Mouse (Mus musculus) regulatory T cell (primary cell): ENCODE measurements around the gene Myl9.
"Not testable (repeated sequence)": the region's sequence is repeated elsewhere in the genome, so short reads cannot be mapped to it uniquely, and the experiment has no call there.

ENCODE experiments used
- in situ Hi-C: fragments of 300-600 bp; cut with MboI, MseI; formaldehyde crosslinking; loops from one replicate; pipeline ENCODE4 v1.15.1; 2025; ENCODE audit warnings: high pct_unique_total_duplicates

Gene Myl9

DNA sequence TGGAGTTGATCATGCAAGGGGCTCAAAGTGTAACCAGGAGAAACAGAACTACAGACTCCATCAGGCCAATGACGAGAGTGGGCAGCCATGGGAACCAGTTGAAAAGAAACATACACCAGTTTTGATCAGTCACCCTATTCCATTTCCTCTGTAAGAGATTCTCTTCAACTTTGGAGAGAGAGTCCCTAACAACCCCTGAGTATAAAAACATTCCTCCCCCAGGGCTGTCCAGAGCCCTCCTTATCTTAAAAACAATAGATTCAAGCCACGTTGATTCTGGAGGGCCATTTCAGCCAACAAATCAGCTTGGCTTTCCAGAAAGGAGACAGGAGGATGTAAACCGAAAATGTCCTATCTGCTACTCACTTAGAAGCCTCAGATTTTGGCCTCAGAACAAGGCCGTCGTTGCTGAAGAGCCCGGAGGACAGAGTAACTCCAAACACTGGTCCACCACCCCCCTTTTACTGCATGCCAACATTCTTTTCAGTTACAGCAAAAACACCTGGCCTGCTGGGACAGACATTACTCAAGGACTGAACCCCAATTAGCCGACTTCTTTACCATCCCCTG lies 8.9 kb downstream of the Myl9 start:
- in situ Hi-C loops: no loop called here

DNA sequence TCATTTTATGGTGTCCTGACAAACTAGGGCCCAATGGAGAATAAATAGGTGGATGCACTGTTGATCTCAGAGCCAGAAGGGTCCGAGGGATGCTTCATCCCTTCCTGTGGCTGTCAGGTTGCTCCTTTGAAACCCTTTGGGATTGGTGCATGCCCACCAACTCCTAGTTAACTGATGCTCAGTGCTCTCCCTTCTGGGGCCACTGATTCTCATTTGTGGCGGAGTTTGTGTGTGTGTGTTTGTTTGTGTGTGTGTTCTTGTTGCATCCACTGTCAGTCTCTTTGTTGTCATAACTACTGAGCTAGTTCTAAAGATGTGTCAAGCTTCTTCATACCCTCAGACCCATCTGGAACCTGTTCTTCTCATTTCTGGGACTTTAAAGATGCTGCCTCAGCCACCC lies 9.7 kb downstream of the Myl9 start:
- in situ Hi-C loops: loop anchor here (5.0 kb wide), 1 partner anchor 37 kb away; no protein-coding TSS in a partner anchor

DNA sequence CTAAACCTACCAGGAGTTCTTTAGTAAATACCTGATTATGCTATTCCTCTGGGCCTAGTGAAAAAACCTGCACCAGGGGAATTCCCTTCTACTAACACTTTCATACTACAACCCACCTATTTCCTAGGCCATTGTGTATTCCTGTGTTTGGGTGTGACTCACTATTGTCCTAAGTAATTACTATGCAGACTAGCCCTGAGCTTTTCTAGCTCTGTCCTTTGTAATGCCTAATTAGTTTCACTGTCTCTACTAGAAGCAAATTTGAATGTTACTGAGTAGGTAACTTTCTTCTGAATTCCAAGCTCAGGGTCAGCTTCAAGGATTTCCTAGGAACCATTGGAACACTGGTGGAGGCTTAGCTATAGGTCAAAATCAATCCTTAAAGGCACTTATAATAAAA lies 11.1 kb downstream of the Myl9 start:
- in situ Hi-C loops: loop anchor here (5.0 kb wide), 1 partner anchor 36 kb away; no protein-coding TSS in a partner anchor

DNA sequence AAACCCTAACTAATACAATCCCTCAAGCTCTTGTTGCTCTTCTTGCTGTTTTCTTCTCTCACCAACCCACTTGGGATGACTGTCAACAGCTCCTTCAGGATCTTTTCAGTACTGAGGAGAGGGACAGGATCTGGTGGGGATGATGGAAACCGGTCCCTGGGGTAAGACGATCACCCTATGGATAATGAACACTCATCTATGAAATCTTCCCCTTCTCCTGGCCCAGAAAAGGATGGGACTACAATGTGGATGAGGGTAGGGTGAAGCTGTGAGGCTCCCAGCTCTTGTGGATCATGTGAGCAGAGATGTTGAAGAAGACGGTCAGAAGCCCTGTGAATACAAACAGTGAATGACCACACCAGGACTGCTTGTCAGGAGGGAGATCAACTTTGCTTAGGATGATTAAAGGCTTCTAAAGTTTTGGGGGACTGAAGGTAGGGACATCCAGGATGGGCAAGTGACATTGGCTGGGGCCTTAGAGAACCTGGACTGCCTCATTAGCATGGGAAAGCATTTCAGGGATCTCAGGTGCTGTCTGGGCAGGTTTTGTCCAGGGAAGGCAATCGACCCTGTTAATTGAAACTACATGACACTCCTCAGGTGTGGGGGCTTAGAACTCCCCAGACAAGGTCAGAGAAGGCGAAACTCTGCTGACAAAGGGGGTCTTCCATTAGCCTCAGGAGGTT lies 12.0 kb downstream of the Myl9 start:
- in situ Hi-C loops: loop anchor here (5.0 kb wide), 1 partner anchor 35 kb away; no protein-coding TSS in a partner anchor

DNA sequence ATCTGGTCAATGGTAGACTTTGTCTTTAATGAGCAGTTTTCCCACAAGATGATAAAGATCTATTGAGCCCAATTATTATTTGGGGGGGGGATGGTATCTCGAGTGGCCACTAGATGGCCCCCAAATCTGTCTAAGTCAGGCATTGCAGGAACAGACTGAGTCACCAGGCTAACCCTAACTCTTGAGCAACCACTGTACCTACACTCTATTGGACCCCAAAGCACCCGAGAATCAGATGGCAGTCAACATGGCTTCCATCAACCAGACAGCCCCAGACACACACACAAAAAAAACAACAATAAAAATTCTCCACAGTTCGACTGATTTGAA lies 12.5 kb downstream of the Myl9 start:
- in situ Hi-C loops: loop anchor here (5.0 kb wide), 1 partner anchor 35 kb away; no protein-coding TSS in a partner anchor

DNA sequence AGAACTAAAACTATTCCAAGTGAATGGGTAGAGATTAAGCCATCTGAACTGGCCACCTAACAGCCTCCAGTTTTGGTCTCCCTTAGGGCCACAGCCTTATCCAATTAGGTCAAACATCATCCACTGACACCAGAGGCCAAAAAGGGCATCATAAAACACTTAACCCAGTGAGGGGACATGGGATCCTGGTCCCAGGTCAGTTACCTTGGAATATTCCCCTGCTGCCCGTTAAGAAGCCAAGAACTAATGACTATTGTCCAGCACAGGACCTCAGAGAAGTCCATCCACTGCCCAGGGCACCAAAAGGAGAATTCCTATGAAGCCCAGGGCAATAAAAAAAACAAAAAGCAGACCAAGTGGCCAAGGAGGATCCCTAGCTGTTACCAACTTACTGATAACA lies 13.6 kb downstream of the Myl9 start:
- in situ Hi-C loops: loop anchor here (5.0 kb wide), 1 partner anchor 33 kb away; no protein-coding TSS in a partner anchor

DNA sequence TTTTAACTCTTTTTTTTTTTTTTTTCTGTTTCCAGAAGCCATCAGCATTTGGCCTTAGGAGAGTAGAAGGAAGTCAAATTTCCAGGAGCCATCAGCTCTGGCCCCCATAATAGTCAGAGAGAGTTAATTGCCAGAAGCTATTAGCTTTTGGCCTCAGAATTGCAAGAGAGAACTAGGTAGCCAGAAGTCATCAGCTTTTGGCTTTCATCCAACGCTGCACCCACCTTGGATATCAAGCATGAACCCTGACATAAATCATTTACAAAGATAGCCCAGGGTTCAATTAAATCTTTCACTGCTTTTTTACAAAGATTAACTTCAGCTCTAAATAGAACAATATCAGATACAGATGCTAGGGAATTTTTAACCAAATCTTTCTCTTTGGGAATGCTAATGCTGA lies 23.3 kb downstream of the Myl9 start:
- in situ Hi-C loops: no loop called here

DNA sequence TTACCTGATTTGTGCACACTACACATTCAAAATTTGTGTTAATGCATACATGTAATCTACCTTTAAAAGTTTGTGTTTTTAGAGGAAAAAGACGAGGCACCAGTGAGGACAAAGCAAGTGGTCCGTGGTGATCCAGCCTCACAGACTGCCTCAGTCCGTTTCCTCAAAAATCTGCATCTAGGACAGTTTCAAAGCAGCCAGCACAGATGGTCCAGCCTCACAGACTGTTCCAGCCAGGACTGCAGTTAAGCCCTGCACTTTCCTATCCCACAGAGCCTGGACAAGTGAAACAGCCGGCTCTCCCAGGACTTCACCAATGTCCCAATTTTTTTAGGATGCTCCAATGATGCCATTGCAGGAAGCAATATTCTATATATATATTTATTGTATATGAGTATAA lies 25.8 kb downstream of the Myl9 start:
- in situ Hi-C loops: no loop called here

DNA sequence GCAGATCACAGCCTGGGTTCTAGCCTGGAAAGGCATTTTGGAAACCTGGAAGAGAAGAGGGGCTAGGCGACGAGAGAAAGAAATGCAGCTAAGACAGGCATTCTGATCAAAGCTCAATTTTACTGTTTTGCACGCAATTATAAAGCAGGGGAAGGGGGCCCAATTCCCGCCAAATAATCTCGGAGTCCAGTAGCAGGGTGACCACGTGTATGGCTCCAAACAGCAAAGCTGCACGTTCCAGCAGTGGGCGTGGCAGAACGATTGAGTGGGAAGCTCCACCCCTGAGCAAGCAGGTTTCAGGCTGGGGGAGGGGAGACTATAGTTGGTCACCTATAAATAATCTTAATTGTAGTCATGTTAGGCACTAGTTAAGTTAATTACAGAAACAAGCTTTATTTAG lies 26.9 kb downstream of the Myl9 start:
- in situ Hi-C loops: not testable (repeated sequence)

DNA sequence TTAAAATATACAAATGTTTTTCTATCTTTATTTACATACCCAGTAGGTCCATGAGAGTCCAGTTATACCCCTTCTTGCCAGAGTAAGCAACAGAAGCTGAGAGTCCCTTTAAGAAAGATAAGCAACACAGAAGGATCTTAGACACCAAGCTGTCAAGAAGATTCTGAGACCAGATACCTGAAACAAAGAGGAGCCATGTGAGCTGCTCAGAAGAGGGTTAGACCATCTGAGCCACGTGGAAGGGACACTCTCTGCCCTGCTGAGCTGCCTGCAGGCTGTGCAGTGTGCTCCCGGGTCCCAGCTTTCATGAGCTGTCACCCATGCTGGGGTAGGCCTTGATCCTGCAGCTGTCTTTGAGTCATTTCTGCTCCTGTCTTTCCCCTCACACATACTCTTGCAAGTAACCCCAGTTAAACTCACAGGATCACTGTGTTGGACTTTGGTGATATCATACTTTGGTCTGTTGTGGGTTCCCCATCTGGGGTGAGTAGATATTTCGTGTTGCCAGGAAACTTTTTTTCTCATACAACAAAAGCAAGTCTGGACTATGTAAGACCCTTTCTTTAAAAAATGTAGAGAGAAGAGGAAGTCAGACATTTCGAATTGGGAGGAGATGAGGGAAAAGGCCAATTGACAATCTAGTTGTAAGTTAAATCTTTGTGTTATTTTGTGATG lies 28.6 kb downstream of the Myl9 start:
- in situ Hi-C loops: no loop called here

DNA sequence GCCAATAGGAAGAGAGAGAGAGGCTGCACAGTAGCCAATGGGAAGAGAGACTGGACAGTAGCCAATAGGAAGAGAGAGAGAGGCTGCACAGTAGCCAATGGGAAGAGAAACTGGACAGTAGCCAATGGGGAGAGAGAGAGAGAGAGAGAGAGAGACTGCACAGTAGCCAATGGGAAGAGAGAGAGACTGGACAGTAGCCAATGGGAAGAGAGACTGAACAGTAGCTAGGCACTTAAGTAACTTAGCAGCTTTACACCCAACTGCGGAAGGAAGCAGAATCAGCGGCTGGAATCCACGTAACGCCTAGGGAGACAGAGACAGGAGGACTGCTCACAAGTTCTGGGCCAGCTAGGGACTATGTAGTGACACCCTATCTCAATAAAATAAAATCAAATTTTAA lies 29.4 kb downstream of the Myl9 start:
- in situ Hi-C loops: no loop called here

DNA sequence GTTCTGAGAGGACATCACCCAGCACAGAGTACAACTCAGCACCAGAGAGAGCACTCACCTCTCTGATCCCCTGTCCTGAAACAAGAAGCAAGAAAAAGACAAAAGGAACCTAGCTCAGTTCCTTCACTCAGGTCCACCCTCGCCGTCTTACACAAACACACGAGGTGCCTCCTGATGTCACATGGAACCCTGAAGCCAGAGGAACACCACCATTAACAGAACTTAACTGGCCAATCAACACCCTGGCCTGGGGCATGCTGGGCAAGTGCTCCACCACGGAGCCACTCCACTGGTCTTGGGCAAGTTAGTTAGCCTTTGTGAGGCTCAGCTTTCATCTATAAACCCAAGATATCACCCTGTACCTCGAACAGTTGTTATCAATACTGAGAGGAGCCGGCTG lies 31.7 kb downstream of the Myl9 start:
- in situ Hi-C loops: no loop called here

DNA sequence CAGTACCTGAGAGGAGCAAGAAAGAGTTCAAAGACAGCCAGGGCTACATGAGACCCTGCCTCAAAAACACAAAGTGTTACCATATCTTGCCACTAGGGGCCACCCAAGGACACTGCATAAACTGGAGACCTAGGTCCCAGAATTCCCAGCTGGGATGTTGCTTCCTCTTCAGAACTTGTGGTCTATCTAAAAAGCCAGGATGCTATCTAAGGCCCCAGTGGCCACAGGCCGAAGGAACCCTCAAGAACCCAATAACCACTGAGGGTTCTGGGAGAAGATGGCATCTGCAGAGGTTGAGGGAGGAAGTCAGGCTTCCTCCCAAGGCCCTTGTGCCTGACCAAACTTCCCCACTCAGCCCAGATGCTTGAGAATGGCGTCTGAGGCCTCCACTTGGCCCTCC lies 34.4 kb downstream of the Myl9 start:
- in situ Hi-C loops: no loop called here

DNA sequence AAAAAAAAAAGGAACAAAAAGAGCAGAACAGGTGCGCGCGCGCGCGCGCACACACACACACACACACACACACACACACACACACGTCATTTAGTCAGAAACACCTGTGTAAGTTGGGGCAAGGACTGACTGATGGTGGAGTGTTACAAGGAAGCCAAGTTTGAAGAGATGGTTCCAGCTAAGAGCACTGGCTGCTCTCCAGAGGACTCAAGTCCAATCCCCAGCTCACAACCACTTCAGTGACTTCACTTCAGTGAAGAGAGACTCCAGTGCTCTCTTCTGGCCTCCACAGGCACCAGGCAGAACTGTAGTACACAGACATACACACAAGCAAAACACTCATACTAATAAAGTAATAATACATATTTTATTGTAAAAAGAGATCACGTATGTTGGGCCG lies 35.5 kb downstream of the Myl9 start:
- in situ Hi-C loops: no loop called here

DNA sequence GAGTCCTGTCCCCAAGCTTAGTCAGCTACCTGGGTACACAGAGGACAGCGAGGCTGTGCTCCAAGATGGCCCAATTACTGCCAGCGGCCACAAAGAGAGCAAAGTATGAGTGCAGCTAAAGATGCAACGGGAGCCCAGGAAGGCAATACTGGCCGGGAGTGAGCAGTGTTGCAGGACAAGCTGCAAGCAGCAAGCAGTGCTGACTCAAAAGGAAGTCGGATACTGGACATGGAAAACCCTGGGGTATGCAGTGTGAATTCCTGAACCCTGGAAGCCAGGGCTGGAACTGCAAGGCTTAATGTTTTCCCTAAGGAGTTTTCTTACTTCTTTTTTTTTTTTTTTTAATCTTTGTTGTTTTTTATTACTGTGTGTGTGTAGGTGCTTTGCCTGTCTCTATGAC lies 36.3 kb downstream of the Myl9 start:
- in situ Hi-C loops: no loop called here

DNA sequence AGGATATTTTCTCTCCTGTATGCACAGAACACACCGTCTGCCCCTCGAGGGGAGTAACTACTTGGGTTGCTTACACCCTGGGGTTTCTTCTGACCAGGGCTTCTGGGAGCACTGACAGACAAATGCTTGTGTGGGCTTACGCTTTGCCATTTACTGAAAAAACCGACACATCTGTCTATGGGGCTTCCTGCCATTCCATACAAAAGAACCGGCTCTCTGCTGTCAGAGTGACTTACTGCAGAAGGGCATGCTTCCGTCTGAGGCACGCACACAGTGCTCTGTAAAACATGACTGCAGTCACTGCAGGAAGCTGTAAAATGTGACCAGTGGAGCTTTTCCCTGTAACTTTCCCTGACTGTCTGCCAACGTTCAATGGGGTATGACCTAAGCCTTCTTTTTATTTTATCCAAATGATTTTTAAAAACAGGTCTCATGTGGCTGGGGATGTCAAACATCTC lies 39.2 kb downstream of the Myl9 start:
- in situ Hi-C loops: no loop called here

DNA sequence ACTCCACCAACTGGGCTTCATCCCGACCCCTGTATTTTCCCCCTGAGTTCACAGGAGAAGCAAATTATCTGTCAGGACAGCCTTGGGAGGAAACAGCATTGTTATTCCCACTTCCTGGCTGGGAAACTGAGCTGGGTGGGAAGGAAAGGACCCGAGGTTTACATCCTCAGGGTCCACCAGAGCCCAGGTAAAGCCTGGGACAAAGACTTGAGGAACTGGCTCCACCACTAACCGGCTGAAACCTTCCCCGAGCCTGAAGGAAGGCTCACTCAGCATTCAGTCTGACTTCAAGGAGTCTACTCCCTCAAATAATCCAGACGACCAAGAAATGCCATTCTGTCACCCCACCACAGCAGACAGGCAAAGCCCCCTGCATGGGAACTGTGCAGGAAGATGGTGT lies 39.7 kb downstream of the Myl9 start:
- in situ Hi-C loops: no loop called here

DNA sequence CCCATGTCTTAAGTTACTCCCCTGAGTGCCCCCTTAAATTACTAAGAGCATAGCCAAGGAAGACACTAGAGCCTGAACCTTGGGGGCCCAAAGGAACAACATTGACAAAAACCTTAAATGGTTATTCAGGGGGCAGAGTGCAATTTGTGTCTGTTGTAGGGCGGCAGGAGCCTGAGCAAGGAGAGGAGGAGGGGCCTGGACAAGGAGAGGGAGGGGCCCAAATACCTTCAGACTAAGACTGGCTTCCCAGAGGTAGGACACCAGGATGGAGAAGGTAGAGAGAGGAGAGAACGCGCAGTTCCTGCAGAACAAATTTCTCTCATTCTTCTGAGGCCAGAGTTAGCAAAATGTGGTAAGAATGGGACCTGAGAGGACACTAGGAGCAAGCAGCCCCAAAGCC lies 40.2 kb downstream of the Myl9 start:
- in situ Hi-C loops: no loop called here

DNA sequence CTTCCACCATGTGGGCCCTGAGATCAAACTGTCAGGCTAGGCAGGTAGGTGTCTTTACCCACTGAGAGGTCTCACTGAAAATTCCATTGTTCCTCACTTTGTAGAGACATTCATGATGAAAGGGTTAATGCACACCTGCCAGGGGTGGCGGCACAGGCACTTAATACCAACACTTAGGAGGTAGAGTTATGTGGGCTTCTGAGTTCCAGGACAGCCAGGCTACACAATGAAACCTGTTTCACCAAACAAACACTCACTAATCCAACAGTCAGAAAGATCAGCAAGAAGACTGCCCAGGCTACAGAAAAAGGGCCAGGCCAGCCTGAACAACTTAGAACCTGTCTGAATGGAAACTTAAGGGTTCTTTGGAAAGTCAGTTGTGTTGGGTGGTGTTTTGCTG lies 40.9 kb downstream of the Myl9 start:
- in situ Hi-C loops: no loop called here

DNA sequence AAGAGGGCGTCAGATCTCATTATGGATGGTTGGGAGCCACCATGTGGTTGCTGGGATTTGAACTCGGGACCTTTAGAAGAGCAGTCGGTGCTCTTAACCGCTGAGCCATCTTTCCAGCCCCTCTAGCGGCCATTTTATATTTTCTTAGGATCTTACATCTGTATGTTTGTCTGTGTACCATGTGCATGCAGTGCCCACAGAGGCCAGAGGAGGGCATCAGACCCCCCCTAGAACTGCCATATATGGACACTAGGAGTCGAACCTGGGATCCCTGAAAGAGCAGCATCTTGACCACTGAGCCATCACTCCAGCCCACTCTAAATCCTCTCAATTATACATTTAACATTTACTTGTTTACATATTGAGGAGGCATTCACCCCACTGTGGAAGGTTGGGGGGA lies 49.9 kb downstream of the Myl9 start:
- in situ Hi-C loops: not testable (repeated sequence)
